Mouse (Mus musculus) MEL (cell line): ENCODE measurements around the gene Fance. TPM values are rescaled to one million over a fixed set of nuclear protein-coding genes. Genes with fewer than 3 reads are reported as not detected.
A peak's percentile ranks its signal among the peaks of the same experiment; 100 is the strongest.

Source experiments
- DNase-seq: peaks from one replicate; pipeline ENCODE4 v3.0.0; 2011; ENCODE audit warnings: low read depth, low spot score
- H3K27ac ChIP-seq: 2 replicates; pipeline ENCODE4 v1.5.1; 2012; ENCODE audit warnings: low read depth, mild to moderate bottlenecking, control low read depth, low read length, moderate library complexity; ENCODE audit not compliant: control insufficient read depth
- H3K27me3 ChIP-seq, 2 experiments: fragments of 150-350 bp in 1 of 2; sonication (generic) in 1 of 2; 2 replicates each; pipeline ENCODE4 v1.6.1; 2012; ENCODE audit warnings: low read length in 2 of 2, mild to moderate bottlenecking in 2 of 2, improper control_type of control experiment in 1 of 2, moderate library complexity in 1 of 2; ENCODE audit not compliant: insufficient read depth in 2 of 2, control insufficient read depth in 1 of 2
- H3K36me3 ChIP-seq, 2 experiments: 2 replicates each; pipeline ENCODE4 v1.6.1; 2012 to 2014; ENCODE audit warnings: low read length in 2 of 2, improper control_type of control experiment in 1 of 2, inconsistent platforms in 1 of 2, mild to moderate bottlenecking in 1 of 2; ENCODE audit not compliant: insufficient read depth in 2 of 2, control insufficient read depth in 1 of 2
- H3K4me1 ChIP-seq, 2 experiments: fragments of 150-350 bp in 1 of 2; sonication (generic) in 1 of 2; 2 replicates each; pipeline ENCODE4 v1.6.1; 2012; ENCODE audit warnings: low read length in 2 of 2, improper control_type of control experiment in 1 of 2, mild to moderate bottlenecking in 1 of 2; ENCODE audit not compliant: insufficient read depth in 2 of 2, control insufficient read depth in 1 of 2
- H3K4me3 ChIP-seq, 2 experiments: fragments of 150-350 bp in 1 of 2; sonication (generic) in 1 of 2; 2 replicates each; pipeline ENCODE4 v1.5.1; 2012; ENCODE audit warnings: low read depth in 2 of 2, low read length in 2 of 2, mild to moderate bottlenecking in 2 of 2, moderate library complexity in 2 of 2, control low read depth in 1 of 2, improper control_type of control experiment in 1 of 2; ENCODE audit not compliant: control insufficient read depth in 1 of 2, insufficient read depth in 1 of 2
- H3K79me2 ChIP-seq: 2 replicates; pipeline ENCODE4 v1.6.1; 2012; ENCODE audit warnings: mild to moderate bottlenecking, low read length, moderate library complexity; ENCODE audit not compliant: control insufficient read depth, poor library complexity, insufficient read depth
- H3K9ac ChIP-seq: 2 replicates; pipeline ENCODE4 v1.6.1; 2012; ENCODE audit warnings: low read depth, mild to moderate bottlenecking, control low read depth, low read length, moderate library complexity; ENCODE audit not compliant: control insufficient read depth, poor library complexity, severe bottlenecking
- H3K9me3 ChIP-seq: fragments of 150-350 bp; sonication (generic); replicated peaks from 2 replicates; pipeline ENCODE4 v1.6.1; 2012; ENCODE audit warnings: mild to moderate bottlenecking, low read length, improper control_type of control experiment, moderate library complexity; ENCODE audit not compliant: insufficient read depth
- BHLHE40 ChIP-seq: IDR thresholded peaks from 2 replicates; pipeline ENCODE4 v1.6.1; 2012; ENCODE audit warnings: low read depth, mild to moderate bottlenecking, inconsistent platforms, low read length, improper control_type of control experiment, borderline replicate concordance
- CHD1 ChIP-seq: IDR thresholded peaks from 2 replicates; pipeline ENCODE4 v1.6.1; 2012; ENCODE audit warnings: low read depth, mild to moderate bottlenecking, inconsistent platforms, low read length, improper control_type of control experiment
- CHD2 ChIP-seq: IDR thresholded peaks from 2 replicates; pipeline ENCODE4 v1.6.1; 2011; ENCODE audit warnings: low read length, improper control_type of control experiment
- EP300 ChIP-seq, 2 experiments: IDR thresholded peaks; 2 replicates each; pipeline ENCODE4 v1.6.1; 2011; ENCODE audit warnings: improper control_type of control experiment in 2 of 2, low read length in 2 of 2, low read depth in 1 of 2, mild to moderate bottlenecking in 1 of 2
- GABPA ChIP-seq: IDR thresholded peaks from 2 replicates; pipeline ENCODE4 v1.6.1; 2012; ENCODE audit warnings: low read depth, mild to moderate bottlenecking, inconsistent platforms, low read length, improper control_type of control experiment, moderate library complexity
- GATA1 ChIP-seq: IDR thresholded peaks from 2 replicates; pipeline ENCODE4 v1.6.1; 2011; ENCODE audit warnings: low read depth, low read length, improper control_type of control experiment
- HCFC1 ChIP-seq: IDR thresholded peaks from 2 replicates; pipeline ENCODE4 v1.6.1; 2012; ENCODE audit warnings: low read depth, mild to moderate bottlenecking, inconsistent platforms, low read length, improper control_type of control experiment, moderate library complexity
- JUND ChIP-seq: IDR thresholded peaks from 2 replicates; pipeline ENCODE4 v1.6.1; 2011; ENCODE audit warnings: low read depth, mild to moderate bottlenecking, improper control_type of control experiment, low read length
- KAT2A ChIP-seq: conservative IDR thresholded peaks from 2 replicates; pipeline ENCODE4 v1.6.1; 2012; ENCODE audit warnings: low read depth, low read length, improper control_type of control experiment, inconsistent platforms
- MAZ ChIP-seq: IDR thresholded peaks from 2 replicates; pipeline ENCODE4 v1.6.1; 2012; ENCODE audit warnings: low read depth, mild to moderate bottlenecking, inconsistent platforms, low read length, improper control_type of control experiment
- MEF2A ChIP-seq: IDR thresholded peaks from 2 replicates; pipeline ENCODE4 v1.6.1; 2014; ENCODE audit warnings: low read depth, mild to moderate bottlenecking, inconsistent platforms, low read length, improper control_type of control experiment; ENCODE audit not compliant: poor library complexity, insufficient replicate concordance, severe bottlenecking; ENCODE audit errors: extremely low read depth
- POLR2AphosphoS5 ChIP-seq: IDR thresholded peaks from 2 replicates; pipeline ENCODE4 v1.6.1; 2012; ENCODE audit warnings: low read depth, borderline replicate concordance, mild to moderate bottlenecking, inconsistent platforms, low read length, moderate library complexity, mixed read lengths
- RCOR1 ChIP-seq: IDR thresholded peaks from 2 replicates; pipeline ENCODE4 v1.6.1; 2012; ENCODE audit warnings: low read depth, mild to moderate bottlenecking, inconsistent platforms, low read length, improper control_type of control experiment
- TAL1 ChIP-seq: IDR thresholded peaks from 2 replicates; pipeline ENCODE4 v1.6.1; 2012; ENCODE audit warnings: mild to moderate bottlenecking, inconsistent platforms, low read length, moderate library complexity, mixed read lengths
- USF2 ChIP-seq, 2 experiments: IDR thresholded peaks; 2 replicates each; pipeline ENCODE4 v1.6.1; 2011 to 2012; ENCODE audit warnings: improper control_type of control experiment in 2 of 2, low read length in 2 of 2, borderline replicate concordance in 1 of 2, inconsistent platforms in 1 of 2, low read depth in 1 of 2, mild to moderate bottlenecking in 1 of 2; ENCODE audit not compliant: insufficient read depth in 1 of 2
- ZC3H11A ChIP-seq: IDR thresholded peaks from 2 replicates; pipeline ENCODE4 v1.6.1; 2012; ENCODE audit warnings: low read depth, mild to moderate bottlenecking, inconsistent platforms, low read length, improper control_type of control experiment
- ZKSCAN1 ChIP-seq: IDR thresholded peaks from 2 replicates; pipeline ENCODE4 v1.6.1; 2012; ENCODE audit warnings: low read depth, mild to moderate bottlenecking, inconsistent platforms, low read length, improper control_type of control experiment, moderate library complexity
- ZMIZ1 ChIP-seq: IDR thresholded peaks from 2 replicates; pipeline ENCODE4 v1.6.1; 2012; ENCODE audit warnings: low read depth, mild to moderate bottlenecking, inconsistent platforms, low read length, improper control_type of control experiment, moderate library complexity
- ZNF384 ChIP-seq: IDR thresholded peaks from 2 replicates; pipeline ENCODE4 v1.6.1; 2012; ENCODE audit warnings: low read depth, mild to moderate bottlenecking, inconsistent platforms, low read length, improper control_type of control experiment
- polyA plus RNA-seq, 2 experiments: library from polyadenylated mRNA; stranded (reverse) in 1 of 2; unstranded in 1 of 2; fragments of >175 nt in 1 of 2; fragments of >200 nt in 1 of 2; gene quantifications; 2 replicates each; pipeline versions ENCODE4 v1.2.1 to v1.2.4; 2012; ENCODE audit warnings: low replicate concordance in 2 of 2, low read depth in 1 of 2; ENCODE audit not compliant: insufficient read length in 2 of 2, insufficient read depth in 1 of 2, missing spikeins in 1 of 2
- total RNA-seq: library from RNA; depleted of rRNA; stranded (reverse); fragments of 300-350 nt; gene quantifications from 2 replicates; pipeline ENCODE4 v1.2.3, GENCODE M21; 2012

The Fance gene
- total and polyA plus RNA-seq, 3 experiments: 51.2 to 382 (median 105) TPM

DNA sequence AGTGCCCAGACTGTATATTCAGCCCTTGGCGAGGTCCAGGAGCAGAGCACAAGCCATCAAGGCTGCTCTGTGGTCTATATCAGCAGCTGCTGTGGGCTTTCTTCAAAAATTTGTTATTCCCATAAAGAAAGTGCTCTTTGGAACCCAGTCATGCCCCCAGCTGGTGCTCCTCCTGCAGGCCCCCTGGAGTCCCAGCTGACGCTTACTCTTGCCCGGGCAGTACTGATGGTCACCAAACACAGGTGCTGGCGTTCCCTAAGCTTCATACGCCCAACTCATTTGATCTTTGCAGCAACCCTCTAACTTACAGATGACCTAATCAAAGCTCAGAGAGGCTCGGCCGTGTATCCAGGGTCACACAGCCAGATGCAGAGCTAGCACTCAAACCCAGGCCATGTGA is 24.2 kb downstream of the Fance start:
- no peak for DNase-seq
- Histone ChIP-seq H3K27me3 (no peaks in the 10 kb centered on the region), H3K4me1 (peaks cover 2 to 12% of the 10 kb centered on the region in 2 experiments; a peak in 2 of 4 replicates), H3K9me3 (no peaks in the 10 kb centered on the region), H3K4me3 (no peak overlapping the region), H3K79me2 (no peaks in the 10 kb centered on the region), H3K9ac (no peak overlapping the region), H3K36me3 (peaks cover 0 to 9% of the 10 kb centered on the region in 2 experiments; a peak in 2 of 4 replicates), H3K27ac (no peak overlapping the region)
- TF ChIP-seq ZMIZ1: no peak
- TF ChIP-seq USF2 (IDR thresholded peaks at IDR 0.05; ENCODE audit: borderline replicate concordance in 1 of 2, insufficient read depth in 1 of 2, low read depth in 1 of 2, low read length in 2 of 2): no peak
- no peak for TF ChIP-seq HCFC1
- TF ChIP-seq RCOR1: no peak
- TF ChIP-seq CHD2: no peak
- no peak for TF ChIP-seq ZNF384
- no peak for TF ChIP-seq MEF2A
- TF ChIP-seq POLR2AphosphoS5: no peak
- no peak for TF ChIP-seq BHLHE40
- TF ChIP-seq ZKSCAN1: no peak
- TF ChIP-seq ZC3H11A: no peak
- TF ChIP-seq TAL1: no peak
- no peak for TF ChIP-seq KAT2A
- no peak for TF ChIP-seq GATA1
- TF ChIP-seq GABPA: no peak
- TF ChIP-seq JUND: no peak
- no peak for TF ChIP-seq CHD1
- no peak for TF ChIP-seq EP300 (IDR thresholded peaks at IDR 0.05; ENCODE audit: low read depth in 1 of 2, low read length in 2 of 2)

DNA sequence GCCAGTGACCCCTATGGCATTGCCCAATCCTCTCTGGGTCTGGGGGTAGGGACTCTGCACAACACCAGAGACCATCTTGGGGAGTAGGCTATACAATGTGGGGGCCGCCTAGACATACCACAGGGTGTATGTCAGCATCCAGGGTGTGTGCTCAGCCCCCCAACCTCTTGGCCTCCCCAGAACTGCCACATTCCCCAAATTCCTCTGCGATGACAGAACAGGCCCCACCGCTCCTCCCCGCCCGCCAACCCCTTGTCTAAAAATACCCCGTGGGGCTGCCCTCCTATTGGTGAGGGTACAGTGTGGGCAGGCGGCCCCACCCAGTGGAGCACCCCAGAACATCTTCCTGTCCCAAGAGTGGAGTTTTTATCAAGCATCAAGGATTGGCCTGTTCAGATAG is 27.3 kb downstream of the Fance start:
- Histone ChIP-seq H3K4me3 (peak overlapping the region; percentile 5 to 40; a peak in 3 of 4 replicates), H3K27me3 (no peaks in the 10 kb centered on the region), H3K36me3 (peaks cover 0 to 9% of the 10 kb centered on the region in 2 experiments; a peak in 2 of 4 replicates), H3K4me1 (peaks cover 2 to 12% of the 10 kb centered on the region in 2 experiments; a peak in 2 of 4 replicates), H3K27ac (peak overlapping the region; percentile 64), H3K9ac (peak overlapping the region; percentile 60), H3K9me3 (no peaks in the 10 kb centered on the region), H3K79me2 (no peaks in the 10 kb centered on the region)
- no peak for DNase-seq
- TF ChIP-seq GATA1 (peak; percentile 16; the same call in 1 of the 2 replicates), MAZ (no peak)
